Mouse (Mus musculus) embryonic facial prominence, embryonic 14.5 days (tissue): Measurements from ENCODE around the gene Gtf2h4. TPM values are rescaled to one million over a fixed set of nuclear protein-coding genes. Genes with fewer than 3 reads are reported as not detected.

Experiments
- polyA plus RNA-seq: library from polyadenylated mRNA; unstranded; fragments of >200 nt; fragmentation: Nextera tagmentation; extraction: Ambion mirVana; gene quantifications from 2 replicates; pipeline ENCODE4 v1.2.1, GENCODE M21; 2014

Gene Gtf2h4
- polyA plus RNA-seq, 1 experiment from 2014 or later = 35.3 TPM

Other genes with a start within 250 kb of the Gtf2h4 start
- gene H2-Q6, start 248.9 kb downstream of the Gtf2h4 start, polyA plus RNA-seq = 0.14 and 0.29 TPM in 2 replicates
- 2.1 and 2.4 TPM in 2 replicates for gene H2-Q7, start 234.6 kb downstream of the Gtf2h4 start, polyA plus RNA-seq
- gene H2-Q10, start 203.7 kb downstream of the Gtf2h4 start, polyA plus RNA-seq = 0.35 TPM in 1 of 2 replicates, not detected in the other
- not detected in 2 replicates for gene Pou5f1, start 167.7 kb downstream of the Gtf2h4 start, polyA plus RNA-seq
- gene Tcf19, start 156.9 kb downstream of the Gtf2h4 start, polyA plus RNA-seq = 82.9 and 83.2 TPM in 2 replicates
- 10.5 and 12.2 TPM in 2 replicates for gene Cchcr1, start 156.6 kb downstream of the Gtf2h4 start, polyA plus RNA-seq
- 0.59 and 1.9 TPM in 2 replicates for gene Psors1c2, start 140.5 kb downstream of the Gtf2h4 start, polyA plus RNA-seq
- gene Cdsn, start 121.6 kb downstream of the Gtf2h4 start, polyA plus RNA-seq = 0.97 and 1.3 TPM in 2 replicates
- gene 2300002M23Rik, start 106.3 kb downstream of the Gtf2h4 start, polyA plus RNA-seq = 0.47 and 1.3 TPM in 2 replicates
- 0.28 TPM in 1 of 2 replicates, not detected in the other for gene Sfta2, start 72.2 kb downstream of the Gtf2h4 start, polyA plus RNA-seq
- gene Gm9573, start 47.1 kb downstream of the Gtf2h4 start, polyA plus RNA-seq = 0.04 TPM in 1 of 2 replicates, not detected in the other
- 0.08 TPM in 2 replicates for gene Mucl3, start 30.0 kb downstream of the Gtf2h4 start, polyA plus RNA-seq
- gene Vars2, start 6.1 kb downstream of the Gtf2h4 start, polyA plus RNA-seq = 14.2 and 15.1 TPM in 2 replicates
- 50.6 and 54.1 TPM in 2 replicates for gene Ddr1, start 30.9 kb upstream of the Gtf2h4 start, polyA plus RNA-seq
- 10.1 and 10.3 TPM in 2 replicates for gene Ier3, start 147.9 kb upstream of the Gtf2h4 start, polyA plus RNA-seq
- 49.0 and 49.5 TPM in 2 replicates for gene Flot1, start 149.5 kb upstream of the Gtf2h4 start, polyA plus RNA-seq
- gene Tubb5, start 164.6 kb upstream of the Gtf2h4 start, polyA plus RNA-seq = 736 and 832 TPM in 2 replicates
- gene Mdc1, start 167.8 kb upstream of the Gtf2h4 start, polyA plus RNA-seq = 10.2 and 14.8 TPM in 2 replicates
- 47.7 and 55.4 TPM in 2 replicates for gene Nrm, start 187.6 kb upstream of the Gtf2h4 start, polyA plus RNA-seq
- 25.6 and 27.8 TPM in 2 replicates for gene Ppp1r18, start 191.9 kb upstream of the Gtf2h4 start, polyA plus RNA-seq
- 40.2 and 43.4 TPM in 2 replicates for gene Dhx16, start 206.1 kb upstream of the Gtf2h4 start, polyA plus RNA-seq
- gene 2310061I04Rik, start 223.7 kb upstream of the Gtf2h4 start, polyA plus RNA-seq = 20.5 and 21.5 TPM in 2 replicates
- 48.1 and 53.6 TPM in 2 replicates for gene Atat1, start 236.3 kb upstream of the Gtf2h4 start, polyA plus RNA-seq
- 73.3 and 76.0 TPM in 2 replicates for gene Mrps18b, start 242.7 kb upstream of the Gtf2h4 start, polyA plus RNA-seq
- 29.1 and 32.5 TPM in 2 replicates for gene Ppp1r10, start 242.7 kb upstream of the Gtf2h4 start, polyA plus RNA-seq